Mouse (Mus musculus) retina, postnatal 1 day (tissue): ENCODE measurements around the gene Fbxo28.

Source experiments
- DNase-seq: peaks from one replicate; pipeline ENCODE4 v3.0.0-alpha.2; 2012

Fbxo28 gene

GRCm38 (mm10) chr1:182340821-182341781 lies at the start of gene Fbxo28:
Gene Fbxo28 (minus strand): TSS chr1:182341629.
- DNase-seq, result peak; percentile 97

GRCm38 (mm10) chr1:182388729-182389128 lies 47.3 kb upstream of the Fbxo28 start:
- DNase-seq, result no peak

DNA sequence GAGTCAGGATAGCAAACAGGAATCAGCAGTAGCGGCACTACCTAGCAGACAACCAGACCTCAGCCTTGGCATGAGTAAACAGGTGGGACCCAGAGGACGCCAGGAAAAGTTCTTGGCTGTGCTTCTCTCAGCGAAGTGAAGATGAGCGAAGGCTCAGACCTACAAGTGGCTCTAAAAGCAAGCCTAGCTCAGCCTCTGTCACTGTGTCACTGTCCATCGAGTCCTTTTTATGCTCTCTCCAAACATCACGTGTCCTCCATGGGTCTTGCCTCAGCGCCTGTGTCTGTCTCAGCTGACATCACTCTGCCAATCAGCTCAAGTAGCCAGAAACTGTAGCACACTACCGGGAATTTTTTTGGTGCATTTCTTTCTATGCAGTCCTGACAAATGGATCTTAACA lies 45.0 kb upstream of the Fbxo28 start:
- no peak for DNase-seq

- peak; percentile 87 for DNase-seq
These were observed 41.7 kb upstream of the Fbxo28 start for GRCm38 (mm10) chr1:182383096-182383495.

DNA sequence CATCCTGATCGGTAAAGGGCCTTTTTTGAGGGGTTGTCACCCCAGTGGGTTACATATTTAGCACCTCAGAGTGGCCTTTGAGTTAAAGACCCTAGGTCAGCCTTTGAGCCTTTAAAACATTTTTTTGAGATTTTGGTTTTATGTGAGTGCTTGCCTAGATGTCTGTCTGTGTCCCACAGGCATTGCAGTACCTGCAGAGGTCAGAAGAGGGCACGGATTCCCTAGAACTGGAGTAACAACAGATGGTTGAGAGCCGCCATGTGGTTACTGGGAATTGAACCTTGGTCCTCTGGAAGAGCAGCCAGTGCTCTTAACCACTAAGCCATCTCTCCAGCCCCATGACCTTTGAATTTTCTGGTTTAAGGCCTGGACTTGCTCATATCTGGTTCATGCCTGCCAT lies 39.9 kb upstream of the Fbxo28 start:
- no peak for DNase-seq

DNA sequence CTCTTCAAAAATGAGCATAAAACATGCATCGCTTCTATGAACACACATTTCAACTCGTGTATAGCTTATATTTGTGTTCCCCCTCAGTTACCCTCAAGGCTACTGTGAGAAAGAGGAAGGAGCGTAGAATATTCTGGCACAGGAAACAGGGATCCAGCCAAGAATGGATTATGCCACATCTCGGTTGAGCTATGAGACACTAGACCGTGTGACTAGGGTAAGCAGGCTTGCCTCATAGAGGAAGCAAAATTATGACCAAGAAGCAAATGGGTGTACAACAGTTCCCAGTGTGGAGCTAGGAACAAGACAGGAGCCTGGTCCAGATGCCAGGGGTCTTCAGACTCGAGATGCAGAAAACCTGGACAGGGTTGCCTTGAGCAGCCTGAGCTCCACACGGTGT lies 39.3 kb upstream of the Fbxo28 start:
- no peak for DNase-seq

GRCm38 (mm10) chr1:182378876-182379275 lies 37.4 kb upstream of the Fbxo28 start:
- DNase-seq, result no peak

- DNase-seq, result no peak
These were observed 36.9 kb upstream of the Fbxo28 start for GRCm38 (mm10) chr1:182378205-182378835.

- no peak for DNase-seq
These were observed 36.1 kb upstream of the Fbxo28 start for GRCm38 (mm10) chr1:182377519-182377918.

GRCm38 (mm10) chr1:182376826-182377225 lies 35.4 kb upstream of the Fbxo28 start:
- no peak for DNase-seq

- peak; percentile 86 for DNase-seq
These were observed 34.8 kb upstream of the Fbxo28 start for GRCm38 (mm10) chr1:182376221-182376620.

DNA sequence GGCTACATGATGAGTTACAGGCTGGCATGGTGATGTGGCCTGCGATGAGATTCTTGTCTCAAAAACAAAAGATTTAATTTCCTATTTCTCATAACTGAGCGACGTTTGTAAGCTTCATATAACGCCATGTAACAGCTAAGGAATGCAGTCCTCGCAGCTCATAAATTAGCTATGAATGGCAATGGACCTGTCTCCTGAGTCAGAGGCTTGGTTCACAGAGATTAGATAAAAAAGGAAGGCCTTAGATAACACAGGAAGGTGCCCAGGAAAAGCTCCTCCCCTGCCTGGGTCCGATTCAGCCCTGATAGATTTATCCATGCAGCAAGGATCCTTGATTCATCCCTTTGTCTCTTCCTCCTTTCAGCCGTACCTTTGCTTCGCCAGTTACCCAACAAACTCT lies 30.5 kb upstream of the Fbxo28 start:
- DNase-seq, result no peak

DNA sequence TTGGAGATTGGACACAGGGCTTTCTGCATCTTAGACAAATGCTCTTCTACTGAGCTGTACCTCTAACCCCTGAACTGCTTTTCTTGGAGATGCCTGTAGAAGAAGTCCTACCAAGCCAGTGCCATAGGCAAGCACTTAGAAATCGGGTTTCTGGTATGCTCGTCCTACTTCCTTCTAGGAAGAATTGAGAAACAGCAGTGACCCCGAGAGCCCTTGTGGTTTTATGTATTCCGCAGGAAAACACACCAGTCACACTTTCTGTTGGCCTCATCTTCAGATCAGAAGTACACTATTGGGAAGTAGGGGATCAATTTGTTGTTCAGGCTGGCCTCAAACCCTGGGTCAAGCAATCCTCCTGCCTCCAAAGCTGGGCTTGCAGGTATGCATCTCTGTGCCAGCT lies 28.0 kb upstream of the Fbxo28 start:
- DNase-seq, result no peak

GRCm38 (mm10) chr1:182368782-182369181 lies 27.4 kb upstream of the Fbxo28 start:
- DNase-seq, result no peak

- no peak for DNase-seq
These were observed 26.9 kb upstream of the Fbxo28 start for GRCm38 (mm10) chr1:182368309-182368708.

DNA sequence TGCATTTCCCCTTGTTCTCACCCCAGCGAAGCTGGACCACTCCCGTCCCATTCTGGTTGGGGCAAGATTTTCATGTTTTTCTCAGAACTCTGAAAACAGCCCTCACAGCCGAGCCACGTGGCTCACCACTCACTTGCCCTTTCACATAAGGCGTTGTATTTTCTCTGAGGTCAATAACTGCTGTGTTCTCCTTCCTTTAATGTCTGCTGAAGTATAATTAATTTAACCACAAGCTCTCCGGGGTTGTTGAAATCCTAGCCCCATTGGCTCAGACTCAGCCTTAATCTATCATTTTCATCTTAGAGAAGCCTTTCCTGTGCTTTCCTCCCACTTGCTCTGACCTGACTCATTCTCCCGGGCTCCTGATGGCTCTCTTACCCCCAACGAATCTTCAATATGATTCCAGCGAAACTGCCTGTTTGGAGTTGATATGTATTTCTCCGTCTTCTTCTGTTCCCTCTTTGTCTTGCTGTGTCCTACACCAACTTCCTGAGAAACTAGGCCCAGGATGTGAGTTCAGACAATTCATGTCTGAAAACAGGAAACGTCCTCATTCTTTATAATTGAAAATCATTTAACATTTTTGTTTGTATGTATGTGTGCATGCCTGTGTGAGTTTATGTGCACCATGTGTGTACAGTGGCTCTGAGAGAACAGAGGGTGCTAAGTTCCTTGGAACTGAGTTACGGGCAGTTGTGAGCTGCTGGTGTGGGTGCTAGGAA lies 22.4 kb upstream of the Fbxo28 start:
- no peak for DNase-seq

GRCm38 (mm10) chr1:182362703-182363102 lies 21.3 kb upstream of the Fbxo28 start:
- DNase-seq, result no peak

DNA sequence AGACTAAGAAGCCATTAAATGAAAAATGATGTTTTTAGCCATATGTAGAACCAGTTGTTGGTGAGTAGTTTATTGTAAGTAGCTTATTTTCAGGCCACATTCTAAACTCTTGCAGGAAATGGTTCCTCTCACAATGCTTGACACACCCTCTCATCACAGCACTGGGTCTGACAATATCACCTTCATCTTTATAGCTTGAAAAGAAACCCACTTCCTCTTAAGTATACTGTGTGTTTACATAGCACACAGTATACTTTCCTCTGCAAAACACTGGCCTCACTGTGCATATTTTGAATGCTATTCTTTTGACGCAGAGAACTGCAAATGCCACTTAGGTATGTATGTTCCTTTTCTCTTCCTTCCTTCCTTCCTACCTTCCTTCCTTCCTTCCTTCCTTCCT lies 16.7 kb upstream of the Fbxo28 start:
- no peak for DNase-seq

DNA sequence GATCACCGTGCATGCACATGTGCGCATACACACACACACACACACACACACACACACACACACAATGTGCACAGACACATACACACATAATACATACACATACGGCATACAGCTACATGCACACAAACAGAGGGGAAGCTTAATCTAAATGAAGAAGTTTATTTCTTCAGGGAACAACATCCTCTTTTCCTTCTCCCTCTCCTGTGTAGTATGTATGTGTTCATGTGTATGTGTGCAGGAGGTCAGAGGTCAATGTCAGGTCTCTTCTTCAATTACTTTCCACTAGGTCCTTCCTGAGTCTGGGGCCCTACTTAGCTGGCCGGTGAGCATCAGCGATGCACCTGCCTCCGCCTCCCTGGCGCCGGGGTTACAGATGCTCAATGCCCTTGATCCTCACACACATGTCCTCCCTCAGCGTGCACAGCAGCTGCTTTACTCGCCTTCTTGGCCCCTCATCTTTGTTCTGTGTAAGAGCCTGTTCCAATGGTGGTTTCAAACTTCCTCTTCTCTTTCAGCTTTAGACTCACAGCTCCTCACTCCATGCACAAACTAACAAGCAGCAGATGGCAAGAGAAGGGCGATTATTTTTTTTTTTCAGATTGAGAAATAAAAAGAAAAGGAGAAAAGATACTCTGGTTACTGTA lies 13.2 kb upstream of the Fbxo28 start:
- DNase-seq, result no peak

GRCm38 (mm10) chr1:182349557-182349956 lies 8.1 kb upstream of the Fbxo28 start:
- DNase-seq, result no peak

- DNase-seq, result no peak
These were observed 5.1 kb upstream of the Fbxo28 start for GRCm38 (mm10) chr1:182346491-182346890.

- DNase-seq, result no peak
These were observed 4.4 kb upstream of the Fbxo28 start for GRCm38 (mm10) chr1:182345857-182346256.

GRCm38 (mm10) chr1:182341993-182342392 lies 564 bp upstream of the Fbxo28 start:
- no peak for DNase-seq
